Mouse (Mus musculus): Measurements from ENCODE around the gene Cdca3. TPM values are rescaled to one million over a fixed set of nuclear protein-coding genes. Genes with fewer than 3 reads are reported as not detected.
A peak's percentile ranks its signal among the peaks of the same experiment; 100 is the strongest.

The Cdca3 gene
- polyA plus RNA-seq, 1 experiment from 2014 or later = 201 TPM

- ATAC-seq (ENCODE audit: low FRiP score, low TSS enrichment) = no peak
- H3K9ac ChIP-seq (ENCODE audit: low read depth, low read length) = peak overlapping the region; percentile 14; the same call in 1 of the 2 replicates
- H3K4me3 ChIP-seq (ENCODE audit: low read length) = no peak overlapping the region
- no peaks in the 10 kb centered on the region for H3K27me3 ChIP-seq (ENCODE audit: control insufficient read depth, insufficient read depth, low read length)
- WGBS = 31% methylated on average over 10 of the region's 10 CpGs
- H3K4me2 ChIP-seq (replicated peaks; ENCODE audit: low read depth, low read length) = no peak overlapping the region
- peaks cover 31% of the 10 kb centered on the region for H3K36me3 ChIP-seq (ENCODE audit: control insufficient read depth, insufficient read depth, low read length)
- peaks cover 31% of the 10 kb centered on the region for H3K4me1 ChIP-seq (ENCODE audit: control insufficient read depth, insufficient read depth, low read length)
- no peaks in the 10 kb centered on the region for H3K9me3 ChIP-seq (ENCODE audit: control insufficient read depth, low read length)
- H3K27ac ChIP-seq (ENCODE audit: low read depth, low read length) = no peak overlapping the region
These were observed 6.2 kb downstream of the Cdca3 start for GRCm38 (mm10) chr6:124835531-124835930.

GRCm38 (mm10) chr6:124836411-124836810 lies 7.1 kb downstream of the Cdca3 start:
- ATAC-seq (ENCODE audit: low FRiP score, low TSS enrichment) = no peak
- Histone ChIP-seq H3K4me3 (ENCODE audit: low read length) (no peak overlapping the region), H3K36me3 (ENCODE audit: control insufficient read depth, insufficient read depth, low read length) (peaks cover 31% of the 10 kb centered on the region), H3K27ac (ENCODE audit: low read depth, low read length) (no peak overlapping the region), H3K9me3 (ENCODE audit: control insufficient read depth, low read length) (no peaks in the 10 kb centered on the region), H3K9ac (ENCODE audit: low read depth, low read length) (no peak overlapping the region), H3K27me3 (ENCODE audit: control insufficient read depth, insufficient read depth, low read length) (no peaks in the 10 kb centered on the region), H3K4me1 (ENCODE audit: control insufficient read depth, insufficient read depth, low read length) (peaks cover 27% of the 10 kb centered on the region), H3K4me2 (replicated peaks; ENCODE audit: low read depth, low read length) (no peak overlapping the region)
- 68% methylated on average over 7 of the region's 7 CpGs for WGBS

GRCm38 (mm10) chr6:124839805-124840204 lies 10.5 kb downstream of the Cdca3 start:
- peak; percentile 20 for ATAC-seq (ENCODE audit: low FRiP score, low TSS enrichment)
- H3K27me3 ChIP-seq (ENCODE audit: control insufficient read depth, insufficient read depth, low read length) = no peaks in the 10 kb centered on the region
- H3K36me3 ChIP-seq (ENCODE audit: control insufficient read depth, insufficient read depth, low read length) = peaks cover 5% of the 10 kb centered on the region; the same call in 1 of the 2 replicates
- H3K4me1 ChIP-seq (ENCODE audit: control insufficient read depth, insufficient read depth, low read length) = peaks cover 27% of the 10 kb centered on the region
- no peak overlapping the region for H3K27ac ChIP-seq (ENCODE audit: low read depth, low read length)
- no peak overlapping the region for H3K4me3 ChIP-seq (ENCODE audit: low read length)
- H3K4me2 ChIP-seq (replicated peaks; ENCODE audit: low read depth, low read length) = 0 out of 2 replicates have a peak overlapping the region, but pooled peaks have one; percentile 1
- 0 out of 2 replicates have a peak overlapping the region, but pooled peaks have one; percentile 9 for H3K9ac ChIP-seq (ENCODE audit: low read depth, low read length)
- no peaks in the 10 kb centered on the region for H3K9me3 ChIP-seq (ENCODE audit: control insufficient read depth, low read length)
- 2% methylated on average over 8 of the region's 8 CpGs for WGBS

- Histone ChIP-seq H3K9ac (ENCODE audit: low read depth, low read length) (0 out of 2 replicates have a peak within 1 kb of the TSS, but pooled peaks have one; percentile 9), H3K27ac (ENCODE audit: low read depth, low read length) (no peak within 1 kb of the TSS), H3K9me3 (ENCODE audit: control insufficient read depth, low read length) (no peaks in the 10 kb centered on the region), H3K4me3 (ENCODE audit: low read length) (no peak within 1 kb of the TSS), H3K4me2 (replicated peaks; ENCODE audit: low read depth, low read length) (0 out of 2 replicates have a peak within 1 kb of the TSS, but pooled peaks have one; percentile 1), H3K4me1 (ENCODE audit: control insufficient read depth, insufficient read depth, low read length) (peaks cover 23% of the 10 kb centered on the region), H3K36me3 (ENCODE audit: control insufficient read depth, insufficient read depth, low read length) (peaks cover 12% of the 10 kb centered on the region; the same call in 1 of the 2 replicates), H3K27me3 (ENCODE audit: control insufficient read depth, insufficient read depth, low read length) (no peaks in the 10 kb centered on the region)
- 35% methylated on average over 15 of the region's 15 CpGs for WGBS
- ATAC-seq (ENCODE audit: low FRiP score, low TSS enrichment) = peak; percentile 2; the same call in 1 of the 2 replicates
These were observed 11.2 kb downstream of the Cdca3 start, which contains the start of gene Gnb3 for GRCm38 (mm10) chr6:124840241-124841167. TSS of gene Gnb3 (minus strand) at chr6:124840275.

- Histone ChIP-seq H3K27ac (ENCODE audit: low read depth, low read length) (no peak overlapping the region), H3K9me3 (ENCODE audit: control insufficient read depth, low read length) (no peaks in the 10 kb centered on the region), H3K9ac (ENCODE audit: low read depth, low read length) (no peak overlapping the region), H3K27me3 (ENCODE audit: control insufficient read depth, insufficient read depth, low read length) (no peaks in the 10 kb centered on the region), H3K4me1 (ENCODE audit: control insufficient read depth, insufficient read depth, low read length) (no peaks in the 10 kb centered on the region), H3K36me3 (ENCODE audit: control insufficient read depth, insufficient read depth, low read length) (peaks cover 21% of the 10 kb centered on the region; the same call in 1 of the 2 replicates), H3K4me3 (ENCODE audit: low read length) (no peak overlapping the region), H3K4me2 (replicated peaks; ENCODE audit: low read depth, low read length) (no peak overlapping the region)
- WGBS = 12% methylated on average over 9 of the region's 9 CpGs
- ATAC-seq (ENCODE audit: low FRiP score, low TSS enrichment) = peak; percentile 76
These were observed 18.0 kb downstream of the Cdca3 start for GRCm38 (mm10) chr6:124847305-124847704.

- no peak overlapping the region for H3K4me3 ChIP-seq (ENCODE audit: low read length)
- 52% methylated on average over 8 of the region's 8 CpGs for WGBS
These were observed 21.2 kb downstream of the Cdca3 start for GRCm38 (mm10) chr6:124850535-124850934.

GRCm38 (mm10) chr6:124854647-124855046 lies 25.3 kb downstream of the Cdca3 start:
- H3K4me3 ChIP-seq (ENCODE audit: low read length) = no peak overlapping the region
- no peak overlapping the region for H3K4me2 ChIP-seq (replicated peaks; ENCODE audit: low read depth, low read length)
- no peaks in the 10 kb centered on the region for H3K9me3 ChIP-seq (ENCODE audit: control insufficient read depth, low read length)
- H3K36me3 ChIP-seq (ENCODE audit: control insufficient read depth, insufficient read depth, low read length) = peaks cover 6% of the 10 kb centered on the region; the same call in 1 of the 2 replicates
- 70% methylated on average over 12 of the region's 12 CpGs for WGBS
- peaks cover 13% of the 10 kb centered on the region for H3K4me1 ChIP-seq (ENCODE audit: control insufficient read depth, insufficient read depth, low read length)
- H3K27ac ChIP-seq (ENCODE audit: low read depth, low read length) = no peak overlapping the region
- H3K9ac ChIP-seq (ENCODE audit: low read depth, low read length) = no peak overlapping the region
- no peaks in the 10 kb centered on the region for H3K27me3 ChIP-seq (ENCODE audit: control insufficient read depth, insufficient read depth, low read length)
- ATAC-seq (ENCODE audit: low FRiP score, low TSS enrichment) = no peak

More at GRCm38 (mm10) chr6:124850535-124850934, 21.2 kb downstream of the Cdca3 start:
- Histone ChIP-seq H3K4me2 (replicated peaks; ENCODE audit: low read depth, low read length) (no peak overlapping the region), H3K27me3 (ENCODE audit: control insufficient read depth, insufficient read depth, low read length) (no peaks in the 10 kb centered on the region), H3K27ac (ENCODE audit: low read depth, low read length) (no peak overlapping the region), H3K36me3 (ENCODE audit: control insufficient read depth, insufficient read depth, low read length) (peaks cover 12% of the 10 kb centered on the region; the same call in 1 of the 2 replicates), H3K4me1 (ENCODE audit: control insufficient read depth, insufficient read depth, low read length) (no peaks in the 10 kb centered on the region), H3K9me3 (ENCODE audit: control insufficient read depth, low read length) (no peaks in the 10 kb centered on the region), H3K9ac (ENCODE audit: low read depth, low read length) (no peak overlapping the region)
- ATAC-seq (ENCODE audit: low FRiP score, low TSS enrichment) = no peak

GRCm38 (mm10) chr6:124856321-124856720 lies 27.0 kb downstream of the Cdca3 start:
- H3K27ac ChIP-seq (ENCODE audit: low read depth, low read length) = peak overlapping the region; percentile 51; the same call in 1 of the 2 replicates
- ATAC-seq (ENCODE audit: low FRiP score, low TSS enrichment) = peak; percentile 48; the same call in 1 of the 2 replicates
- peaks cover 3% of the 10 kb centered on the region; the same call in 1 of the 2 replicates for H3K36me3 ChIP-seq (ENCODE audit: control insufficient read depth, insufficient read depth, low read length)
- no peaks in the 10 kb centered on the region for H3K27me3 ChIP-seq (ENCODE audit: control insufficient read depth, insufficient read depth, low read length)
- peak overlapping the region; percentile 93; the same call in 1 of the 2 replicates for H3K9ac ChIP-seq (ENCODE audit: low read depth, low read length)
- peak overlapping the region; percentile 90 for H3K4me2 ChIP-seq (replicated peaks; ENCODE audit: low read depth, low read length)
- peak overlapping the region; percentile 74 for H3K4me3 ChIP-seq (ENCODE audit: low read length)
- H3K9me3 ChIP-seq (ENCODE audit: control insufficient read depth, low read length) = no peaks in the 10 kb centered on the region
- 4% methylated on average over 14 of the region's 14 CpGs for WGBS
- peaks cover 19% of the 10 kb centered on the region for H3K4me1 ChIP-seq (ENCODE audit: control insufficient read depth, insufficient read depth, low read length)
